Mouse (Mus musculus) ovary, postnatal 36 days (tissue): ENCODE data around the gene Zc3h7a.
A peak's percentile ranks its signal among the peaks of the same experiment; 100 is the strongest.
"Not testable (repeated sequence)": the region's sequence is repeated elsewhere in the genome, so short reads cannot be mapped to it uniquely, and the experiment has no call there.

Experiments used
- DNase-seq: peaks from one replicate; pipeline ENCODE4 v3.0.0; 2022; ENCODE audit warnings: low spot score, mixed read lengths

The Zc3h7a gene

DNA sequence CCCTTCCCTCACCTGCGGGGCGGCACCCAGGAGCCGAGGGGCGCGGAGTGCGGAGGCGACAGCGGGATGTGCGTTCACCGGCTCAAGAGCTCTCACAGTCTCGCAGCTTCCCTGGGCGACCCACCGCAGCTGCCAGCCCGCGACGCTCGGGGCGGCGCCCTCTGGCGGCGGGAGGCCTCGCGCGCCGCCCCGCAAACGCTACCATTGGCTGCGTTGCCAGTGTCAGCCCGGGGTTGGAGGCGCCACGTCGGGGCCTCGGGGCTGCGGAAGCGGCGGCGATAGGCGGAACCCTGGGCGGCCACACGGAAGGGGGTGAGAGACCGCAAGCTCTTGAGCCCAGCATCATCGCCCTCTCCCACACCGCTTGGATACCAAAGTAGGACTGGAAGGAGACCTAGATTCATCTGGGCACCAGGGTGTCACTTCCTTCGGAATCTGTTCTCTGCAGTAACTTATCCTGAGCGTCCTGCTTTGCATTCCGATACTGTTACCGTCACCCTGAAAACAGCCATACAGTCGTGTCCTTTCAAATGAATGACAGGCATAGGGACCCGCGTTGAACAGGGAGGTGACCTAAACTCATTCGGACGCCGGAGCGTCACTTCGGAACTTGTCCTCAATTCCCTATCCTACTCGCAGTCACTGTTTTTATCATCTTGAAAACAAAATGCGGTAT, at the start of gene Zc3h7a:
TSS of gene Zc3h7a (minus strand) at position 186 of the 676 bp plus-strand sequence.
- peak; percentile 90 for DNase-seq

DNA sequence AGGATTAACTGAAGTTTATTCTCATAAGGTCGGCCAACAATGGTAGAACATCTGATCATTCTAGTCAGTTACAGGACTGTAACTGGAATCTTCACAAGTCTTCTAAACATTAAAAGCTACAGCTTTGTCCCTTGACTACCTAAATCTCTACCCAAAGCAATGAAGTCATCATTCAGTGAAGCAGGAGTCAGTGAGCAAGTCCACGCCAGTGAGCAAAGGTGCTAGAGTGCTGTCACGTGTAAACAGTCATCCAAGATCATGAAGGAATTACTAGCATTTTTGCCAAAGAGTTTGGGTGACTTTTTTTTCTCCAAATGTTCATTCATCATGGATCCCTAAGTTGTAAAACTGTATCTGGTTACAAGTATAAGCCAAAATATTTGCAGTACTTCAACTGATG, 41.6 kb upstream of the Zc3h7a start:
- DNase-seq: no peak

DNA sequence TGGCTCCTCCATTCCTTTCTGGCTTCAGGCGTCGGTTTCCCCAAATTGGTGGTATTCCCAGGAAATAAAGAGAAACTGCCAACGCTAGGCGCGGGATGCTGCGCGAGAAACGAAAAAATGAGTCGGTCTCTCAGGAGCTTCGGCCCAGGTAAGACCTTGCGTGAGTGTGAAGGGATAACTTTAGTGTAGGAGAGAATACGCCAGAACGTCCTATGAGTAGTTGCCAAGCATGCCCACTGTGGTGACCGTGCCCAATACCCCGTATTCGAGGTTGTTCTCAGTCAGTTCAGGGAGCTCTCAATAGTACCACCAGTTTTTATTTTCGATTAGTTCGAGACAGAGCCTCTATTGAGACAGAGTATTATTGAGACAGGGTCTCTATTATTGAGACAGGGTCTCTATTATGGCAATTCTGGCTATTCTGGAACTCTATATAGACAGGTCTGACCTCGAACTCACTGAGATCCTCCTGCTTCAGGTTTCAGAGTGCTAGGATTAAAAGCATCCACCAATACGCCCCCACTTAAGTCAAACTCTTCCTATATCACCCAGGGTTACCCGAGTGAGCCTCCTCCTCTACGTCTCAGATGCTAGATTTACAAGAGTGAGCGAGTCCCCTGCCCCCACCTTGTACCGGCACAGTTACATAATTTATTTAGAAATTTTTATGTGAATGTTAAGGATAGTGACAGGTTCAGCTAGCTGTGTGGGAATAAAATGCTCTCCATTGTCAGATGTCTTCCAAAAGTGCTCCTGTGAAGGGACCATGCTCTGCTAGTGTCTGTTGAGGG, 27.6 kb upstream of the Zc3h7a start:
- DNase-seq: no peak

GRCm38 (mm10) chr16:11202571-11203554, 26.7 kb upstream of the Zc3h7a start, which contains the start of gene Rsl1d1:
Gene Rsl1d1, minus strand, starts transcription at chr16:11203331.
- DNase-seq: peak; percentile 86

DNA sequence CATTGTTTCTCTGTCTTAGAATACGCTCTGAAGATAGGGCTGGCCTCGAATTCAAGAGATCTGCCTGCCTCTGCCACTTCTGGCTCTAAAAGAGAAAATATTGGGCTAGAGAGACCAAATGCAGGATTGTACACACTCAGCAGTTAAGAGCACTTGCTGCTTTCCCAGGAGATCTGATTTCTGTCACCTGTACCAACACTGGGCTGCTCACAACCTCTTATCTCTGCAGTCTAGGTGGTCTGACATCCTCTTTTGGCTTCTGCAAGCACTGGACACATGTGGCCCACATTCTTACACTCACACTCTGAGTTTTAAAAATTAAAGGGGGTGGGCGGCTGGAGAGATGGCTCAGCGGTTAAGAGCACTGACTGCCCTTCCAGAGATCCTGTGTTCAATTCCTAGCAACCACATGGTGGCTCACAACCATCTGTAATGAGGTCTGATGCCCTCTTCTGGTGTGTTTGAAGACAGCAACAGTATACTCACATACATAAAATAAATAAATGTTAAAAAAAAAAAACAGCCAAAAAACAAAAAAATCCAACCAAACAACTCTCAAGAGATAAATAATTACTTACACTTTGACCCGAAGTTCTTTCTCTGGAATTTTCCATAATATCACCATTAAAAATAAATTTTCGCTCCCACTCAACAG, 25.7 kb upstream of the Zc3h7a start:
- no peak for DNase-seq

GRCm38 (mm10) chr16:11200247-11200646, 24.1 kb upstream of the Zc3h7a start:
- no peak for DNase-seq

GRCm38 (mm10) chr16:11198467-11198866, 22.3 kb upstream of the Zc3h7a start:
- DNase-seq: no peak

DNA sequence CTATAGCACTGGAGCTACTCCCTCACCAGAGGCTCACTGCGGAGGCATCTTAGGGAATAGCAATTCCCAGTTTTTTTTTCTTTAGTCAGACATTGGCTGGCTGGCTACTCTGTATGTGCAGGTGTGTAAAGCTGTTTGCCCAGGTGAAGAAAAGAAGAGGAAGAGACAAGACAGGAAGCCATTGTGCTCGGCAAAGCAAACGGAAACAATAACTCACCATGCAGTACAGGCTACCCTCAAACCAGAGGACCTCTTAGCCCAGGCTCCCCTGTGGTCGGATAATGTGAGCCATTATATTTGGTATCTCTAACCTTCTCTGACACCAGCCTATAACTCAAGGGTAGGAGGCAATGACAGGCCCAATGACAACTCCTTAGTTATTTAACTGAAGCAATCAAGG, 20.9 kb upstream of the Zc3h7a start:
- no peak for DNase-seq

- DNase-seq: no peak
These were observed 17.0 kb upstream of the Zc3h7a start for GRCm38 (mm10) chr16:11193231-11193630.

GRCm38 (mm10) chr16:11190150-11190549, 14.0 kb upstream of the Zc3h7a start:
- DNase-seq: no peak

GRCm38 (mm10) chr16:11177404-11177803, 1.2 kb upstream of the Zc3h7a start:
- no peak for DNase-seq

DNA sequence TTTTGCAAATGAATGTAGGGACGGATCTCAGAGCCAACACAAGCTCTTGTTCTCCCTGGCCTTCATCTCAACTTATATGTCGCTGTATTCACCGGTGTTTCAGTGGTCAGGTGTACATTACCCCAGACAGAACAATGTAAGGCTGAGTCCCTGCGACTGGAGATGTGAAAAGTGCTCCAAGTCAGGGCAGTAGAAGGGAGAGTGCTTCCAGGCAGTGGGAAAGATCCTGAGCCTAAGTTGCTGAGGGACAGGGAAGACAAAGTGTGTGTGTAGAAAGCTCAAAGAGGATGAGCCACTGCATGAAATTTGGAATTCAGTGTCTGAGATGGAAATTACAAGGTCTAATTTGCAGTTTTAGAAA, 671 bp upstream of the Zc3h7a start:
- DNase-seq: no peak

- peak; percentile 61 for DNase-seq
These were observed 545 bp downstream of the Zc3h7a start for GRCm38 (mm10) chr16:11175489-11176207.

- DNase-seq: no peak
These were observed 1.1 kb downstream of the Zc3h7a start for GRCm38 (mm10) chr16:11175100-11175488.

DNA sequence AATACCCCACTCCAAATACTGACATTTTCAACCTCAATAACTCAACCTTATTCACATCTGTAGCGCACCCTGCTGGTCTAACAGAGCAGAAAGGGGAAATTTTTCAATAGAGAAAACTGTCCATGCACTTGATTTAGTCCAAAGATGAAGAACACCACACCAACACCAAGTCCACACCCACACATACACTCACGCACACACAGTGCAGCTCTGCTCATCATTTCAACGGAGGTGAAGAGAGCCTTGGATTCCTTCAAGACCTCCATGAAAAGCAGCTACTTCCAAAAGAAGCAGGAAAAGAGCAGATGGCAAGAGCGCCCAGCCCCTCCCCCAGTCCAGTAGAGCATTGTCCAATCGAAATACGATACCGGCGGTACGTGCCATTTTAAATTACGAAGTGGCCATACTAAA, 1.5 kb downstream of the Zc3h7a start:
- peak; percentile 52 for DNase-seq

- no peak for DNase-seq
These were observed 4.5 kb downstream of the Zc3h7a start for GRCm38 (mm10) chr16:11171679-11172078.

DNA sequence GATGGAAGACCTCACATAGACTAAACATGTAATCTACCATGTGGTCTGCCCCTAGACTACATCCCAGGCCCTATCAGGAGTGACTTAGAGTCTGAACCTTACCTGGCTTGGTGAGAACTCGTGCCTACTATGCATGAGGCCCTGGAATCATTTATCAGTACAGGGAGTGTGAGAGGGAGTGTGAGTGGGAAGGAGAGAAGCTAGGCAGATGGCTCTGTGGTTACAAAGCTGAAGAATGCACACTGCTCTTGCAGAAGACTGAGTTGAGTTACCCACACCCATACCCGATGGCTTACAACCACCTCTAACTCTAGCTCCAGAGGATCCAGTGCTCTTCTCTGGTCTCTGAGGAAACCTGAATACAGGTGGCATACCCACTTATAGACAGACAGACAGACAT, 9.8 kb downstream of the Zc3h7a start:
- no peak for DNase-seq

DNA sequence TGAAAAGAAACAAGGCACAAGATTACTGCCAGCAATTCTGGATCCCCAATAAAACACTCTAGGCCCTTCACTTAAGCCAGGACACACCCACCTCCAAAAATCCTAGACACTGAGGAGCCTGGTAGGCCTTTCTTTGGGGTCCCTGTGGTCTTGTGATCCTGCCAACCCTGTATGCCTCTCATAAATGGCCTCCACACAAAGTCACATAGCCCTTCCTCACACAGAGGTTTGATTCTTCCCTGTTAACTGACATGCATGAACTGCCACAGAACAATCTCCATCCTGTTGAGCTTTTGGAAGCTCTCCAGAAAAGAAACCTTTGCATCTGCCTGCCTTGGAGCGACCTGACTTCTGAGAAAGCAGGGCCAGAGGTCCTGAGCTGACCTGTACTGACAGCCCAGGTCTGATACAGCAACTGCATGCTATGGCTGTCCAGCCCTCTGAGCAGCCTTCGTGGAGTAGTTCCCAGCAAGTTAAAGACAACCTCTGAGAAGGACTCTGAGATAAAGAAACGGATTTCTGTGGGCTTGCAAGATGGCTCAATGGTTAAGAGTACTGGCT, 11.4 kb downstream of the Zc3h7a start:
- DNase-seq: no peak

GRCm38 (mm10) chr16:11157721-11158120, 18.5 kb downstream of the Zc3h7a start:
- not testable (repeated sequence) for DNase-seq

GRCm38 (mm10) chr16:11154500-11154899, 21.7 kb downstream of the Zc3h7a start:
- no peak for DNase-seq
